Mouse (Mus musculus): ENCODE measurements around the gene Armc2. TPM values are rescaled to one million over a fixed set of nuclear protein-coding genes. Genes with fewer than 3 reads are reported as not detected.
A peak's percentile ranks its signal among the peaks of the same experiment; 100 is the strongest.

The Armc2 gene
- not detected in 2 replicates for polyA plus RNA-seq (2012)

GRCm38 (mm10) chr10:42018016-42018949, at the start of gene Armc2:
Gene Armc2, minus strand, starts transcription at chr10:42018442.
- no peak for TF ChIP-seq GATA1 (IDR thresholded peaks at IDR 0.05; ENCODE audit: low read length)

- no peak for TF ChIP-seq GATA1 (IDR thresholded peaks at IDR 0.05; ENCODE audit: low read length)
Measured at GRCm38 (mm10) chr10:42064446-42064845, 46.2 kb upstream of the Armc2 start.

- TF ChIP-seq GATA1 (IDR thresholded peaks at IDR 0.05; ENCODE audit: low read length) = no peak
Measured at GRCm38 (mm10) chr10:42059522-42059921, 41.3 kb upstream of the Armc2 start.

GRCm38 (mm10) chr10:42057746-42058145, 39.5 kb upstream of the Armc2 start:
- TF ChIP-seq GATA1 (IDR thresholded peaks at IDR 0.05; ENCODE audit: low read length) = no peak

GRCm38 (mm10) chr10:42057231-42057601, 39.0 kb upstream of the Armc2 start:
- TF ChIP-seq GATA1 (IDR thresholded peaks at IDR 0.05; ENCODE audit: low read length) = peak; percentile 47

GRCm38 (mm10) chr10:42056486-42057230, 38.4 kb upstream of the Armc2 start:
- no peak for TF ChIP-seq GATA1 (IDR thresholded peaks at IDR 0.05; ENCODE audit: low read length)

GRCm38 (mm10) chr10:42055224-42056165, 37.3 kb upstream of the Armc2 start:
- TF ChIP-seq GATA1 (IDR thresholded peaks at IDR 0.05; ENCODE audit: low read length) = peak; percentile 33

- no peak for TF ChIP-seq GATA1 (IDR thresholded peaks at IDR 0.05; ENCODE audit: low read length)
Measured at GRCm38 (mm10) chr10:42051069-42051468, 32.8 kb upstream of the Armc2 start.

GRCm38 (mm10) chr10:42048648-42049047, 30.4 kb upstream of the Armc2 start:
- no peak for TF ChIP-seq GATA1 (IDR thresholded peaks at IDR 0.05; ENCODE audit: low read length)

GRCm38 (mm10) chr10:42044574-42044973, 26.3 kb upstream of the Armc2 start:
- TF ChIP-seq GATA1 (IDR thresholded peaks at IDR 0.05; ENCODE audit: low read length) = no peak

GRCm38 (mm10) chr10:42043307-42043706, 25.1 kb upstream of the Armc2 start:
- TF ChIP-seq GATA1 (IDR thresholded peaks at IDR 0.05; ENCODE audit: low read length) = no peak

GRCm38 (mm10) chr10:42042881-42043280, 24.6 kb upstream of the Armc2 start:
- no peak for TF ChIP-seq GATA1 (IDR thresholded peaks at IDR 0.05; ENCODE audit: low read length)

GRCm38 (mm10) chr10:42042087-42042486, 23.8 kb upstream of the Armc2 start:
- TF ChIP-seq GATA1 (IDR thresholded peaks at IDR 0.05; ENCODE audit: low read length) = no peak

GRCm38 (mm10) chr10:42038571-42038970, 20.3 kb upstream of the Armc2 start:
- TF ChIP-seq GATA1 (IDR thresholded peaks at IDR 0.05; ENCODE audit: low read length) = no peak

GRCm38 (mm10) chr10:42037301-42037870, 19.1 kb upstream of the Armc2 start:
- TF ChIP-seq GATA1 (IDR thresholded peaks at IDR 0.05; ENCODE audit: low read length) = no peak
